Mouse (Mus musculus) myocyte (in vitro differentiated cells): ENCODE data around the gene Ntrk2. TPM values are rescaled to one million over a fixed set of nuclear protein-coding genes. Genes with fewer than 3 reads are reported as not detected.

Experiments used
- H3K27me3 ChIP-seq: one replicate; pipeline ENCODE4 v1.6.1; 2011; ENCODE audit not compliant: control insufficient read depth, insufficient read depth, insufficient read length
- H3K36me3 ChIP-seq: one replicate; pipeline ENCODE4 v1.6.1; 2011; ENCODE audit not compliant: control insufficient read depth, insufficient read depth
- H3K4me2 ChIP-seq: one replicate; pipeline ENCODE4 v1.6.1; 2011; ENCODE audit warnings: low read depth, control low read depth
- H3K4me3 ChIP-seq: one replicate; pipeline ENCODE4 v1.5.1; 2011; ENCODE audit warnings: mild to moderate bottlenecking, control low read depth, moderate library complexity
- H3K79me2 ChIP-seq: one replicate; pipeline ENCODE4 v1.6.1; 2011; ENCODE audit not compliant: control insufficient read depth, insufficient read depth
- H3ac ChIP-seq: one replicate; pipeline ENCODE4 v1.6.1; 2011; ENCODE audit not compliant: control insufficient read depth, insufficient read length
- CEBPB ChIP-seq: IDR thresholded peaks from 2 replicates; pipeline ENCODE4 v1.6.1; 2011; ENCODE audit warnings: mild to moderate bottlenecking, moderate library complexity; ENCODE audit not compliant: poor library complexity, insufficient read depth, severe bottlenecking
- E2F4 ChIP-seq: IDR thresholded peaks from one replicate; pipeline ENCODE4 v1.6.1; 2011; ENCODE audit warnings: mild to moderate bottlenecking, control low read depth, moderate library complexity; ENCODE audit not compliant: insufficient read depth
- MAX ChIP-seq: IDR thresholded peaks from one replicate; pipeline ENCODE4 v1.6.1; 2011; ENCODE audit warnings: low read depth, mild to moderate bottlenecking, control low read depth
- MYOD1 ChIP-seq, 3 experiments: IDR thresholded peaks; one replicate each; pipeline ENCODE4 v1.6.1; 2011; ENCODE audit warnings: control low read depth in 2 of 3, low read depth in 2 of 3, mild to moderate bottlenecking in 2 of 3, moderate library complexity in 1 of 3; ENCODE audit not compliant: insufficient read length in 2 of 3, control insufficient read depth in 1 of 3
- MYOG ChIP-seq, 3 experiments: IDR thresholded peaks; one replicate each; pipeline ENCODE4 v1.6.1; 2011; ENCODE audit warnings: control low read depth in 2 of 3, low read depth in 2 of 3, mild to moderate bottlenecking in 2 of 3; ENCODE audit not compliant: insufficient read length in 2 of 3, control insufficient read depth in 1 of 3, insufficient read depth in 1 of 3
- POLR2A ChIP-seq: IDR thresholded peaks from one replicate; pipeline ENCODE4 v1.6.1; 2011; ENCODE audit warnings: low read depth, mild to moderate bottlenecking, control low read depth, moderate library complexity; ENCODE audit not compliant: insufficient read length
- POLR2AphosphoS2 ChIP-seq: IDR thresholded peaks from one replicate; pipeline ENCODE4 v1.6.1; 2011; ENCODE audit warnings: low read depth, control low read depth; ENCODE audit not compliant: insufficient read length
- REST ChIP-seq: IDR thresholded peaks from one replicate; pipeline ENCODE4 v1.6.1; 2011; ENCODE audit warnings: mild to moderate bottlenecking, control low read depth, moderate library complexity; ENCODE audit not compliant: insufficient read depth, insufficient read length
- SRF ChIP-seq: IDR thresholded peaks from one replicate; pipeline ENCODE4 v1.6.1; 2011; ENCODE audit warnings: low read depth; ENCODE audit not compliant: control insufficient read depth, insufficient read length
- TCF12 ChIP-seq: IDR thresholded peaks from one replicate; pipeline ENCODE4 v1.6.1; 2011; ENCODE audit warnings: mild to moderate bottlenecking, control low read depth; ENCODE audit not compliant: poor library complexity, insufficient read depth, severe bottlenecking
- TCF3 ChIP-seq: IDR thresholded peaks from one replicate; pipeline ENCODE4 v1.6.1; 2011; ENCODE audit warnings: low read depth, control low read depth; ENCODE audit not compliant: insufficient read length
- USF1 ChIP-seq: IDR thresholded peaks from one replicate; pipeline ENCODE4 v1.6.1; 2011; ENCODE audit warnings: low read depth, mild to moderate bottlenecking, control low read depth, moderate library complexity
- polyA plus RNA-seq: library from polyadenylated mRNA; unstranded; fragments of >200 nt; fragmentation: generic; extraction: Trizol; gene quantifications from one replicate; pipeline ENCODE4 v1.2.1, GENCODE M21; 2012; ENCODE audit warnings: missing spikeins

Gene Ntrk2
- polyA plus RNA-seq, 1 experiment = not detected

DNA sequence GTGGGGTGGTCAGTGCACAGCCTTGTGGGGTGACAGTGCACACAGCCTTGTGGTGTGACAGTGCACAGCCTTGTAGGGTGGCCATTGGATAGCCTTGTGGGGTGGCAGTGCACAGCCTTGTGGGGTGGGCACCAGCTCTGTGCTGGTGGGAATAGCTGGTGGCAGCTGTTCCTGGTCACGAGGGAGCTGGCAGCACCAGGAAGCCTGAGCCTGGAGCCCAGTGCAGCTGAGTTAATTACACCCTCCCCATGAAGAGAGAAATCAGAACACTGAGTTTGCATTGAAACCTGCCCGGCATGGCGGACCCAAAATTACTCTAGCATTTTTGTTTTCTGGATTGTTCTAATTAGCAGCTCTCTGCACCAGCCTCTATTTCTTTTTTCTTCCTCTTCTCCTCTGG is 259.3 kb downstream of the Ntrk2 start:
- Histone ChIP-seq H3K79me2 (no peaks in the 10 kb centered on the region), H3K4me3 (no peak overlapping the region), H3ac (no peak overlapping the region), H3K4me2 (no peak overlapping the region), H3K27me3 (no peaks in the 10 kb centered on the region), H3K36me3 (no peaks in the 10 kb centered on the region)
- no peak for TF ChIP-seq POLR2A

DNA sequence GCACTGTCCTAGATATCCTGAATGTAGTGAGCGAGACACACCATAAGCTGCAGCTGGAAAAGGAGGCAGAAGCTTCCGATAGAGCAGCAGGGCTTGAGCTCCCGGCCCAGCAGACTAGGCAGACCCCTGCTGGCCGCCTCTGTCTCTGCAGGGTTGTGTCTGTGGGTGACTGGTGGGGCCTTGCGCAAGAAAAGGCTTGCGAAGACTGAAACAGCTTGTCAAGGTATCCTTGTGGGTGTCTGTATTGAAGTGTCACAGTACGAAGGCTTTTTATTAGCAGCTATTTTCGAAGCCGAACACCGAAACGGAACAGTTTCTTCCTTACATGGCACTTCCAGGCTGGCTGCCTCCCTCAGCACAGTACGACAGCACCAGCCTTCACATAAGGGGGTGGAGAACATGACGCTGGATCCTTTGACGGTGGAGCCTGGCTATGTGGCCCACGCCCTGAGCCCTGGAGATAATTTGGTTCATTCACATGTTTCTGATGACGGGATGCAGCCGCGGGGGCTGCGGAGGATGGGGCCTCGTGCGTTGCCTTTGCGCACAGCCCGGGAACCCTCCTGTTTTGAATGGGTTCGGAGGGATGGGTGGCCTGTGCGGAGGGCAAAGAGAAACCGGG is 267.4 kb downstream of the Ntrk2 start:
- no peaks in the 10 kb centered on the region for H3K79me2 ChIP-seq
- peak; percentile 35; the same call in 1 of the 2 replicates for TF ChIP-seq CEBPB
- TF ChIP-seq USF1 = no peak
- no peaks in the 10 kb centered on the region for H3K27me3 ChIP-seq
- no peaks in the 10 kb centered on the region for H3K36me3 ChIP-seq
- H3ac ChIP-seq = no peak overlapping the region
- no peak overlapping the region for H3K4me3 ChIP-seq
- H3K4me2 ChIP-seq = no peak overlapping the region

DNA sequence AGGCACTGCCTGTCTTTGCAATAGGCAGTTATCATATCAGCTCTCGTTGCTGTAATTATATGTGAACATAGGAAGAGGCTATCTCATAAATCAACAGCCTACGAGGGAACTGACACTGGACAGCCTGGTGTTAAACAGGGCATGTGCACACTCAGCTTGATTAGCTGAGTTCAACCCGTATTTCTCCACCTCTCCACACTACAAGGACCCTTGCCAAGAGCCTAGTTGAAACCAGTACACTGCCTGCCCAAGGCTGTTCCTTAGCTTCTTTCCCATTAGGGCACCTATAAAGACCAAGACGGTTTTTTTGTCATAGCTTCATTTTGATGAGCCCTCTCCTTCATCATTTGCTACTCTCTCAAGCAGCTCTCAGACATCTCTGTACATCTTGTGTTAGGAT is 270.1 kb downstream of the Ntrk2 start:
- H3K4me3 ChIP-seq = no peak overlapping the region
- H3K27me3 ChIP-seq = no peaks in the 10 kb centered on the region
- TF ChIP-seq E2F4 (no peak), USF1 (no peak), CEBPB (no peak), TCF3 (no peak), SRF (no peak)
- no peaks in the 10 kb centered on the region for H3K36me3 ChIP-seq
- H3K4me2 ChIP-seq = no peak overlapping the region
- no peaks in the 10 kb centered on the region for H3K79me2 ChIP-seq
- H3ac ChIP-seq = no peak overlapping the region

DNA sequence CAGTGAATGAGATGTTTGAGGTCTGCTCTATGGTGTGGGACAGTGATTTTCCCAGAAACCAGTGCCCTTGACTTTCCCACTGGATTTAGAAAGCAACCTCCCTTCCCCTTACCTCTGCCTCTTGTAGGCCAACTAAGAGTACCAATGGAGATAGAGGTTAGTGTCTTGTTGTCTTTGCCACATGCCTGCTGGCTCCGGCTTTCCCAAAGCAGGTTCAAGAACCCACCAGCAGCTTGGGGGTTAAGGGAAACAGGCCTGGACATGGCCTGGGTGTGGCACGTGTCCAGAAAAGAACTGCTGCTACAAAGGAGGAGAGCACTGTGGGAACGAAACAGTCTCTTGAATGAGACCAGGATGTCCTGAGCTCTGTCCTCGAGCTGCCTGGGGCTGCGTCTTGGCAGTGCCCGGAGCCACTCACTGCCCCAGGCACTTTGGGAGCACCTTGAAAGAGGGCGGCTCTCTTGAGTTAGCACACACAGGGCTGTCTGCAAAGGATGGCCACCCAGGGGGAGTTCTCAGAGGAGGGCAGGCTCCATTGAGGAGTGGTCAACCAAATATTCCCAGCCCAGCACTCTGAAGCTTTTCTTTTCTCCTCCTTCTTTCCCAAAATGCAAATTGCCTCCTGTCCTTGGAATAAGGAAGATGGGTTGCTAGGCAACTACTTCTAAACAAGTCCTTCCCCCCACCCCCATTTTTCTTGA is 273.5 kb downstream of the Ntrk2 start:
- no peaks in the 10 kb centered on the region for H3K27me3 ChIP-seq
- TF ChIP-seq TCF3 (no peak), MAX (no peak), TCF12 (no peak), REST (no peak), POLR2AphosphoS2 (no peak), MYOG (IDR thresholded peaks at IDR 0.05; ENCODE audit: control insufficient read depth in 1 of 3, insufficient read depth in 1 of 3, insufficient read length in 2 of 3, low read depth in 2 of 3) (no peak), E2F4 (no peak), USF1 (no peak), SRF (no peak), MYOD1 (IDR thresholded peaks at IDR 0.05; ENCODE audit: control insufficient read depth in 1 of 3, insufficient read length in 2 of 3, low read depth in 2 of 3) (no peak), CEBPB (no peak), POLR2A (no peak)

DNA sequence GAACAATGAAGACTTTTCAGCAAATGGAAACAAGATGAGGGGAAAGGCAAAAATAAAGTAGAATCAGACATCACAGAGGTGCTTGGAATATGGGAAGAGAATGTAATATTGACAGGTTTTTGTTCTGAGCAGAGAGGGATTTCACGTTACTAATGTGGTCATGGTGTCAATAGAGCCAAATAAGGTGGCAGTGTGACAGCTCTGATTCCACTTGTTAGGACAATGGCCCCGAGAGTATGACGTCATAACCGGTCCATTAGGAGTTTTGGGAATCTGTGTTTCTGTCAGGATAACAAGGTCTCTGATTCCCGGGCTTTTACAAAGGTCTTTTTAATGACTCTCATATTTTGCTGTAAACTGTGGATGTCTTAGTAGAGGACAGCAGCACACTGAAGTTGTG is 274.1 kb downstream of the Ntrk2 start:
- Histone ChIP-seq H3ac (no peak overlapping the region), H3K4me3 (no peak overlapping the region), H3K36me3 (no peaks in the 10 kb centered on the region), H3K79me2 (no peaks in the 10 kb centered on the region), H3K4me2 (no peak overlapping the region), H3K27me3 (no peaks in the 10 kb centered on the region)
- TF ChIP-seq REST = no peak
- no peak for TF ChIP-seq MYOD1 (IDR thresholded peaks at IDR 0.05; ENCODE audit: control insufficient read depth in 1 of 3, insufficient read length in 2 of 3, low read depth in 2 of 3)

More for the DNA sequence above, 273.5 kb downstream of the Ntrk2 start:
- Histone ChIP-seq H3K79me2 (no peaks in the 10 kb centered on the region), H3K36me3 (no peaks in the 10 kb centered on the region), H3K4me2 (no peak overlapping the region), H3ac (no peak overlapping the region), H3K4me3 (no peak overlapping the region)

DNA sequence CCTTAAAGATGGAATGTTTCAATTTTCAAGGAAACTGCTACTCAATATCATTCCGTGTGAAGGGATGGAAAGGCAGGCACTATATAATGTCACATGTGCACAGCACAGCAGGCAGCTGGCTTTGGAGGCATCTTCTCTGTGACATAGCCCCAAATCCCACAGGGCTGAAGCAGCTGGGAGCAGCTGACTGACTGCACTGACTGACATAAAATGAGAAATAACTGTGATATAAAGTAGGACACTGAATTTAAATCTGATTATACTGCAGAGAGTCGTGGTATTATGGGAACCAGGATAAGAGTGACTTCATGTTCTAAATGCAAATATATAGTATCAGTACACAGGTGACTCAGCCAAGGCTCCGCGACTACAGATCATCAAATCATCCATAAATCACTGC is 282.6 kb downstream of the Ntrk2 start:
- TF ChIP-seq REST (no peak), MAX (no peak), MYOG (IDR thresholded peaks at IDR 0.05; ENCODE audit: control insufficient read depth in 1 of 3, insufficient read depth in 1 of 3, insufficient read length in 2 of 3, low read depth in 2 of 3) (no peak), E2F4 (no peak), POLR2A (no peak), TCF12 (no peak), CEBPB (no peak), MYOD1 (IDR thresholded peaks at IDR 0.05; ENCODE audit: control insufficient read depth in 1 of 3, insufficient read length in 2 of 3, low read depth in 2 of 3) (no peak), TCF3 (no peak), USF1 (no peak), POLR2AphosphoS2 (no peak), SRF (no peak)
- Histone ChIP-seq H3K4me2 (no peak overlapping the region), H3K79me2 (no peaks in the 10 kb centered on the region), H3K36me3 (no peaks in the 10 kb centered on the region), H3ac (no peak overlapping the region), H3K4me3 (no peak overlapping the region), H3K27me3 (no peaks in the 10 kb centered on the region)
